Mouse (Mus musculus) kidney, postnatal 10 days (tissue): ENCODE results near the gene Ice2.

Source experiments
- DNase-seq: peaks from one replicate; pipeline ENCODE4 v3.0.0; 2021; ENCODE audit warnings: mixed read lengths

The Ice2 gene

GRCm38 (mm10) chr9:69419476-69419875, 21.8 kb downstream of the Ice2 start:
- DNase-seq: peak; percentile 37

DNA sequence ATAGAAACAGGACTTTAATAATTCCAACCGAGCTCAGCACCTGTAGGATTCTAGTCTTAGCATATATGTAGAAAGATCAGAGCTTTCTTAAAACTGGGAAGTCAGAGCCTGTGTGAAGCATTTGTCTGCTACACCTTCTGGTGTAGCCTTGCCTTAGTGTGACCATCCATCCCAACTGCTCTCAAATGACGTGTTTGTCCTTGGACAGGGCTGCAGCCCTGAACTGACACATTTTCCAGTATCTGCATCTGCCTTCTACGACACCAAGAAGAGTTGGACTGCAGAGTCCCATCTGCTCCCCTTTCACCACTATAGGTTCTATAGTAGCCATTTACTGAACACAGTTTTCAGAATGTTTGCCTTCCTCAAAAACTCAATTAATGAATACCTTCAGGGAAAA, 32.8 kb downstream of the Ice2 start:
- no peak for DNase-seq

- peak; percentile 24 for DNase-seq
Observed at GRCm38 (mm10) chr9:69431863-69432555, 34.3 kb downstream of the Ice2 start.

DNA sequence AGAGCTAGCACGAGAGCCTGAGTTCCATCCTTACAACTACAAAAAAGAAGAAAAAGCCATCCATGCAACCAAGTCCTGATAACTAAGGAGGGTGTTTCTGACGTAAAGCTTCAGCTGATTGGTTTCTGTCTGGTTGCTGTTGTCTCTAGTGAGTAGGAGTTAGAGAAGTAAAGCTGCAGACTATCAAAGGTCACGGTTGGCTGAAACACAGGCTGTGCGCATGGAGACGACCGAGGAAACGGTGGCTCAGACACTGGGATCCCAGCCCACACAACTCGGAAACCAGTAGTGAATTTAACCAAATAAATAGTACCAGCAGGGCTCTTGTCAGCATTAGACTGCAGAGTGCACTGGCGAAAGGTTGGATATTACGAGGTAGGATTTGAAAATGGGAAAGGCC, 37.5 kb downstream of the Ice2 start:
- no peak for DNase-seq

- no peak for DNase-seq
Observed at GRCm38 (mm10) chr9:69435662-69436061, 38.0 kb downstream of the Ice2 start.

- DNase-seq: peak; percentile 70
Observed at GRCm38 (mm10) chr9:69439805-69440357, 42.2 kb downstream of the Ice2 start.

DNA sequence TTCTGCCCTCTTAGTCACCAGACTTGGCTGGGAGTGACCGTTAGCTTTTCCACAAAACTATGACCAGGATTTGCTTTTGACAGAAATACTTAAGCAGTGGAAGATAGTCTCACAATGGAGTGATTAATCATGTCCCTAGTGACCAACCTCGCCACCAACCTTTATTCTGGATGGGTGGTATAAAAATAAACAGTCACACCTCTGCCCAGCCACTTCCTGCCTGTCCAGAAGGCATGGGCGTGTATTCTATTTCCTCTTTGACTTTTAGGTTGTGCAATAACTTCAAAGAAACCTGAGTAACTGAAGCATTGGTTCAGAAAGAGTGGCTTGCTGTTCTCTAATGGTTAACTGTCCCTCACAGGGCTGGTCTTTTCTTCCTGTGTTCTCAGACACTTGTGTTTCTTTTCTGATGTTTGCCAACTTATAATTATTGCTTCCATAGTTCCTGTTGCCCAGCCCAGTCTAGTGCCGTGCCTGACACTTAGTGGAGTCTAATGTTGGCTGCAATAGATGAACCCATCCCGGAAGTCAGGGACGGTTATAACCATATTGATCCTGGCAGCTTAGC, 44.8 kb downstream of the Ice2 start:
- DNase-seq: no peak

GRCm38 (mm10) chr9:69443203-69443602, 45.5 kb downstream of the Ice2 start:
- no peak for DNase-seq

- no peak for DNase-seq
Observed at GRCm38 (mm10) chr9:69448801-69449200, 51.1 kb downstream of the Ice2 start.

GRCm38 (mm10) chr9:69450636-69451035, 52.9 kb downstream of the Ice2 start:
- DNase-seq: no peak

- no peak for DNase-seq
Observed at GRCm38 (mm10) chr9:69451886-69452810, 54.4 kb downstream of the Ice2 start.

DNA sequence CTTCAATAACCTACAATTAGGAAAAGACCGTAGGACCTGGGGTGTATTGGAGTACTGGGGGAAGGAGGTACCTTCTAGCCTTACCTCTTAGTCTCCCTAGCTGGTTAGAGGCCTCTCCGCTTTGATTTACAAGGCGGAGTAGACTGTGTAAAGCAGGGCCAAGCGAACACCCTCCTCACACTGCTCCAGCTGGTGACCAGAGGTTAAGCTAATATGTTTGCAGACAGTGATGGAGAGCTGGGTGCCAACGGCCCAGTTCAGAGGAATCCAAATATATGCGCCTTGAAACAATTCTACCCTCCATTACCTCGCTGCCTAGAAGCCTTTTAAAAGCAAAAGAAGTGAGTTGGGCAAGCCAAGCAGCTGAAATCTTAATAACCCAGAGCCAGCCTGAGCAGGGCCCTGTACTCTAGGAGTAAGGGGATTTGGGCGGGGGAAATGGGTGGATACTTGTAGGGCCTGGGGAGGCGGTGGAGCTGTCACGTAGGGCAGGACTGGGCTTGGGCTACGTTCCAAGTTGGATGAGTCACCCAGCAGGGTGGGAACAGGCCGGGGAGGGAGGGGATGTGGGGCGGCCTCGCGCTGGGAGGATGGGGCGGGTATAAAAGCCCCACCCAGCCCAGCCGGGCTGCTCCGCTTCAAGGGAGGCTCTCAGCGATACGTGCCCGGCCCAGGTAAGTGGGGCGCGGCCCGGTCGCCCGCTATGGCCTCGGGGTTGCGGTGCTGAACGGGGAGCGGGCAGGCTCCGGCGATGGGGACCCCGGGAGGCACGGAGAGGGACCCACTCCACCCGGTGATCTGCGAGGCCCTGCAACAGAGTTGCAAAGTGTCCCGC, 55.6 kb downstream of the Ice2 start, which contains the start of gene Anxa2:
Gene Anxa2, plus strand, starts transcription at position 555 of the 835 bp plus-strand sequence.
- peak; percentile 96 for DNase-seq

GRCm38 (mm10) chr9:69453901-69454666, 56.4 kb downstream of the Ice2 start:
- DNase-seq: peak; percentile 65

GRCm38 (mm10) chr9:69454691-69455090, 57.0 kb downstream of the Ice2 start:
- DNase-seq: no peak

GRCm38 (mm10) chr9:69455391-69455790, 57.7 kb downstream of the Ice2 start:
- peak; percentile 49 for DNase-seq

- DNase-seq: no peak
Observed at GRCm38 (mm10) chr9:69456406-69457075, 58.8 kb downstream of the Ice2 start.

- no peak for DNase-seq
Observed at GRCm38 (mm10) chr9:69457143-69457542, 59.4 kb downstream of the Ice2 start.

DNA sequence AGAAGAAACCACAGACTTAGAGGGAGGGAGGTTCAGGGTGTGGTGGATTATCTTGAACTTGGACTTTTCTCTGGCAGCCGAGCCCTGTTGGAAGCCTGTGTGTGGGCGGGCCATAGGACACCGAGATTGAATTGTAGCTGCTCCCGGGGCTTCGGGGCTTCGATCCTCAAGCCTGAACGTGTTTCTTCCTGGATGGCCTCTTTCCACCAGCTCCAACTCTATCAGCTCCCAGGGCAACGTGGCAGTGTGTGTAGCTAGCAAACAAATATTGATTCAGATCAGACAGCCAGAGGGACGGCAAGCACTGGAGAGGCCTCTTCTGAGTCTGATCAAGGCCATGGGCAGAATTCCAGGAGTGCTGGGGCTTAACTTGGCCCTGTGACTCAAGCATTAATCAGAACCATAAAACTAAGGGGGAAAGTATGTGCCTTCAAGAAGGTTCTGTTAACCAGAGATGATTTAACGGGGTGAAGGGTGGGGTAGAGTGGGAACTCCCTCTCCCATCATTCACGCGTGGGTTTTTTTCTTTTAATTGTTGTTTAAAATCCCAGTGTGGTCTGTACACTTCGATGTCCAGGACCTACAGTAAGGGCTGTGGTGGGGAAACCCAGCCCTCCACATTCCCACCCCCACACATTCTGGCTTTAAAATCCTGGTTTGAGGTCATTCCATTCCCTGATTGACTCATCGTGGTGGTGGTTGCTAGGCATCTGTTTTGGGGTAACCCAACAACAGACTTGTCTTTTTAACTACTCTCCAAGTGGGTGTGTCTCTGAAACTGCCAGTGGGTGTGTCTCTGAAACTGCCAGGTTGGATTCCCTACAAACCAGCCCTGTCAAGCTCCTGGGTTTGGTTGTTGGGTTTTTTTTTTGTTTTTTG, 60.3 kb downstream of the Ice2 start:
- DNase-seq: peak; percentile 86

DNA sequence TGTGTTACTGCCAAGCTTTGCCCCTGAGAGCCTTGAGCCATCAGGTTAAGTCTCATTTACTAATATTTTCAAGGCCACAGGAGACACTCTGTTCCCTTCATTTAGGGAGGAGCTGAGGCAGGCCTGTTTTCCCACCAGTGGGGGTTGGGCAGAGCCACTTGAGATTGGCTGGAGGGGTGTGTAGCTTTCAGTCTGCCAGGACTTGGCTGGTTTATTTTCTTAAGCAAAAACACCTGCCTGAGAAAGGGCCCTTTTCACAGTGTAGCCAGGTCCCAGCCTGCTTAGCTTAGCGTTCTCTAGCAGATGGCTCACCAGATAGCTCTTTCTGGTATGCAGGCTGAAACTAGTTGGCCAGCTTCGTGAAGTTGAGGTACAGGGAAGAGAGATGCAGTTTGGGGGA, 61.3 kb downstream of the Ice2 start:
- DNase-seq: peak; percentile 65

DNA sequence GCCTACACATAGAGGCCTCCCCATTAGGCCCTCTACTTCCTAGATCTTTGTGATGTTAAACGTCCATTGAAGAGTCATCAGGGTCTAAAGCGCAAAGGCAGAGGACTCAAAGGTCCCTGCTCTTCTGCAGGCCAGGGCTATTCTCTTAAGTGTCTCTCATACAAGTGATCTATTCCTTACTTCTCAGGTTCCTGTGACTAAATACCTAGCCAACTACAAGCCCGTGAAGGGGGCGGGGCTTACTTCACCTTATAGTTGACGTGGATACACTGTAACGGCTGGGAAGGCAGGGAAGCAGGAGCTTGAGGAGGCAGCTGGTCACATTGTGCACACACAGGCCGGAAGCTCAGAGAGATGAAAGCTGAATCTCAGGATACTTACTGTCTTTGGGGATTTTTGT, 62.2 kb downstream of the Ice2 start:
- DNase-seq: no peak
